Mouse (Mus musculus): Measurements from ENCODE around the gene Eea1.

DNA sequence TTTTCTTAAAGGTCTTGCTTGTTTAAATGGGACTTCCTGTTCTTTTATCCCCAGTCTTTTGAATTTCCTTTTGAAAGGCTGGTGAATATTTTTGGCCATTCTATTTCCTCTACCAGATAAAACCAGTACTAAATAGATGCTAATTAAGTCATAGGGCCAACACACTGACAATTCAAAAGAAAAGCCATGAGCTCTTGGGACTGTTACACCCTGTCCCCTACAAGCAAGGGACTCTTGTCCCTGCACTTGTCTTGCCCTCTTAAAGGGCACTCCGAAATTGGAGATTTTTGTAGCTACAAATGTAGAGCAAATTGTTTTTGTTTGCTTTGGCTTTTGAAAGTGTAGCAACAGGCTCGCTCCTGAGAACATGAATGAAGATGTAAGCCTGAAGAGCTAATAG, 154.1 kb downstream of the Eea1 start:
- TF ChIP-seq CTCF (IDR thresholded peaks at IDR 0.05; ENCODE audit: low read depth) (no peak), EP300 (IDR thresholded peaks at IDR 0.05; ENCODE audit: low read depth) (no peak)

Data from liver, postnatal 0 days (tissue).